Mouse (Mus musculus) megakaryocyte, embryonic 14.5 days (primary cell): ENCODE measurements around the gene Ropn1. TPM values are rescaled to one million over a fixed set of nuclear protein-coding genes. Genes with fewer than 3 reads are reported as not detected.
A peak's percentile ranks its signal among the peaks of the same experiment; 100 is the strongest.

ENCODE experiments used
- H3K27me3 ChIP-seq: replicated peaks from 2 replicates; pipeline ENCODE3; 2012; ENCODE audit warnings: inconsistent platforms
- H3K36me3 ChIP-seq: replicated peaks from 2 replicates; pipeline ENCODE3; 2012; ENCODE audit warnings: low read length, inconsistent platforms, mixed read lengths
- H3K4me1 ChIP-seq: 2 replicates; pipeline ENCODE4 v1.6.1; 2012; ENCODE audit warnings: inconsistent platforms
- H3K4me3 ChIP-seq: replicated peaks from 2 replicates; pipeline ENCODE3; 2012; ENCODE audit warnings: moderate library complexity, mild to moderate bottlenecking, inconsistent platforms
- H3K9me3 ChIP-seq: 2 replicates; pipeline ENCODE4 v1.6.1; 2012; ENCODE audit warnings: inconsistent platforms
- FLI1 ChIP-seq: IDR thresholded peaks from 2 replicates; pipeline ENCODE4 v1.6.1; 2012; ENCODE audit warnings: low read length, inconsistent platforms, mixed read lengths
- GATA1 ChIP-seq: IDR thresholded peaks from 3 replicates; pipeline ENCODE4 v1.6.1; 2012; ENCODE audit warnings: mixed read lengths, low read length, inconsistent platforms, borderline replicate concordance
- polyA plus RNA-seq: library from polyadenylated mRNA; stranded (reverse); fragments of >175 nt; gene quantifications from 2 replicates; pipeline ENCODE4 v1.2.3, GENCODE M21; 2012; ENCODE audit warnings: low replicate concordance; ENCODE audit not compliant: insufficient read depth

Ropn1 gene
- polyA plus RNA-seq, 1 experiment: not detected

- H3K36me3 ChIP-seq: no peaks in the 10 kb centered on the region
- no peaks in the 10 kb centered on the region for H3K9me3 ChIP-seq
- peaks cover 44% of the 10 kb centered on the region for H3K27me3 ChIP-seq
- peak overlapping the region; percentile 42 for H3K4me3 ChIP-seq
- H3K4me1 ChIP-seq: peaks cover 8% of the 10 kb centered on the region
- no peak for TF ChIP-seq GATA1
- TF ChIP-seq FLI1: no peak
Measured at GRCm38 (mm10) chr16:34657983-34658382, 8.3 kb downstream of the Ropn1 start.

GRCm38 (mm10) chr16:34658388-34658787 lies 8.7 kb downstream of the Ropn1 start:
- TF ChIP-seq FLI1 (no peak), GATA1 (no peak)
- no peak overlapping the region for H3K4me3 ChIP-seq
- no peaks in the 10 kb centered on the region for H3K9me3 ChIP-seq
- H3K4me1 ChIP-seq: peaks cover 8% of the 10 kb centered on the region
- H3K27me3 ChIP-seq: peaks cover 42% of the 10 kb centered on the region
- H3K36me3 ChIP-seq: no peaks in the 10 kb centered on the region

DNA sequence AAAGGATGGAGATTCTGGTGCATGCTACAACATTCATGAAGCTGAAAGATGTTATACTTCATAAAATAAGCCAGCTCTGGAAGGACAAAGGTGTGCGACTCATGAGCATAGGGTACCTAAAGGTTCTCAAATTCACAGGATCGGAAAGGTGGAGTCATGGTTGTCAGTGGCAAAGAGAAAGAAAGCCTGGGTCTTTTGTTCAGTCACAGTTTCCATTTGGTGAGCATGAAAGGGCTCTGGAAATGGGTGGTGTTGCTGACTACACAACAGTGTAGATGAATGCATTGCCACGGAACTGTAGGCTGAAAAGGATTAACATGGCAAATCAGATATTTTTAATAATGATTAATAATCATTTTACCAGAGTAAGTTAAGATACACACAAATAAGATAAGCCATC lies 14.8 kb downstream of the Ropn1 start:
- H3K4me3 ChIP-seq: no peak overlapping the region
- no peak for TF ChIP-seq FLI1
- TF ChIP-seq GATA1: no peak
- H3K27me3 ChIP-seq: peaks cover 41% of the 10 kb centered on the region
- no peaks in the 10 kb centered on the region for H3K36me3 ChIP-seq
- peaks cover 23% of the 10 kb centered on the region for H3K4me1 ChIP-seq
- no peaks in the 10 kb centered on the region for H3K9me3 ChIP-seq

- H3K9me3 ChIP-seq: no peaks in the 10 kb centered on the region
- H3K4me1 ChIP-seq: peaks cover 30% of the 10 kb centered on the region
- TF ChIP-seq FLI1: no peak
- TF ChIP-seq GATA1: no peak
- peak overlapping the region; percentile 87 for H3K4me3 ChIP-seq
- H3K27me3 ChIP-seq: peaks cover 41% of the 10 kb centered on the region
- no peaks in the 10 kb centered on the region for H3K36me3 ChIP-seq
Measured at GRCm38 (mm10) chr16:34667031-34667726, 17.5 kb downstream of the Ropn1 start.

DNA sequence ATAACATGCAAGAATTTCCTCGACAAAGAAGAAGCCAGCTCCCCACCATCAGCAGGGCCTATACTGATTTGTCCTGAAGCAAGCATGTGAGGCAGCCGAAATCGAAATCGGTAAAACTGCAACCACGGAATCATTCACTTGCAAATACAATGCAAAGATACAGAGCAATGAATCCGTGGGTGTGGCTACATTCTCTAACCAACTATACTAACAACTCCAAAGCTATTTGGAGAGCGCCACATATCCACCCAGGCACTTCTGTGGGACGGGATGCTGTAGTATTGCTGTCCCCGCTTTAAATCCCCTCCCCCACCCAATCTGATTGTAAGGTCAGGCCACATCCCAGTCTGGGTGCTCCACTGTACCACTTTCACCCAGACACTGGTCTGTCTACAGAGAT lies 18.6 kb downstream of the Ropn1 start:
- Histone ChIP-seq H3K27me3 (peaks cover 35% of the 10 kb centered on the region), H3K4me1 (peaks cover 41% of the 10 kb centered on the region), H3K9me3 (no peaks in the 10 kb centered on the region), H3K4me3 (no peak overlapping the region), H3K36me3 (no peaks in the 10 kb centered on the region)
- TF ChIP-seq GATA1 (no peak), FLI1 (no peak)

DNA sequence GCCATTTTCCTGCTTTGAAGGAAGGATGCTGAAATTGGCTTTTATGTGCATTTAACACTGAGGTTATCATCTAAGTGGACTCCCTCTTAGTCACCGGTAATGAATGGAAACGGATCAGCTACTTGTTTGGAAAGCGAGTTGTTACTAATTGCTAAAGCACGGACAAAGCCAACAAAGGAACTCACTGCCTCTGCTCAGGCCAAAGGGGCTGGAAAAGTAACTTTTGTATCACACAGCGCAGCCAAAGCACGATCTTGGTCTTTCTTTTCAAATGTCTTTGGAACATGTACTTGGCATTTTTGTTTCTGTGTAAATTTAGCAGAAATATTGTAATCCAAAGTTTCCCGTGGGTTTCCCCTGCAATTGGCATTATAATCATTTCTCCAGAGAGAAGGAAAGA lies 22.2 kb downstream of the Ropn1 start:
- TF ChIP-seq FLI1 (no peak), GATA1 (no peak)
- H3K4me3 ChIP-seq: no peak overlapping the region
- H3K36me3 ChIP-seq: no peaks in the 10 kb centered on the region
- peaks cover 40% of the 10 kb centered on the region for H3K4me1 ChIP-seq
- no peaks in the 10 kb centered on the region for H3K9me3 ChIP-seq
- peaks cover 21% of the 10 kb centered on the region for H3K27me3 ChIP-seq

DNA sequence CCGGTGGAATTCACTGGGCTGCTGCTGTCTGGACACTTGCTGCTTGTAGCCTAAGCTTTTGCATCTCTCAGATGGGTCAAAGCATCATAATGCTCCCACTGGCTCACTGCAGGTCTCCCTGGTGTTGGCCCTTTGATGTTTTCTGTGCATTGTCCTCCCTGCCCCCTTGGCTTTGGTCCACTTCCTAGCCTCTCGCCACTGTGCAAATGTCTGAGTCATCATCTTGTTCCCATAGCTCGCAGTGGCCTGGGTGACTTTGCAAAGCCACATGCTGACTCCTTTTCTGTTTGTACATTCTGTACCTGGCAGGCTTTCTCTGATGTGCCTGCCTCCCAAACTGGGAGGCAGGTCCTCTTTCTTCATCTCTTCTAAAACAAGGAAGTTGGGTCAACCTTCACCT lies 23.1 kb downstream of the Ropn1 start:
- Histone ChIP-seq H3K4me3 (peak overlapping the region; percentile 71), H3K36me3 (no peaks in the 10 kb centered on the region), H3K9me3 (no peaks in the 10 kb centered on the region), H3K27me3 (peaks cover 20% of the 10 kb centered on the region), H3K4me1 (peaks cover 32% of the 10 kb centered on the region)
- TF ChIP-seq FLI1 (no peak), GATA1 (no peak)

DNA sequence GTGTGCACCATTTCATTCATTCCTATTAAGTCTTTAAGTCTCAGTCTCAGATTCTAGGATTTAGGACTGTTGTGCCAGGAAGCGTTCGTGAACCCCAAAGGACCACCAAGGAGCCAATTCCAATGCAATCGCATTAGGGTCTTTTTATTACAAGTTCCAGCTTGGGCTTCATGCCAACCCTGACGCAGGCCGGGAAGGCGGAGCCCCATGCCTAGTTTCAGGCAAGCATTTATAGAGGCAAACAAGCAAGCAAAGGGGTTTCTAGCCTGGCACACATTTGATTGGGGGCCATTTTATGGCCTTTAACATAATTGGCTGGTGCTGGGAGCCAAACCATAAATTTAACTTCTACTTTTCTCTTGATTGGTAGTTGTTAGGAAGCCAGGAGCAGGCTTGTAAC lies 24.6 kb downstream of the Ropn1 start:
- TF ChIP-seq FLI1: no peak
- no peak for TF ChIP-seq GATA1
- Histone ChIP-seq H3K27me3 (peaks cover 10% of the 10 kb centered on the region), H3K4me1 (peaks cover 22% of the 10 kb centered on the region)

DNA sequence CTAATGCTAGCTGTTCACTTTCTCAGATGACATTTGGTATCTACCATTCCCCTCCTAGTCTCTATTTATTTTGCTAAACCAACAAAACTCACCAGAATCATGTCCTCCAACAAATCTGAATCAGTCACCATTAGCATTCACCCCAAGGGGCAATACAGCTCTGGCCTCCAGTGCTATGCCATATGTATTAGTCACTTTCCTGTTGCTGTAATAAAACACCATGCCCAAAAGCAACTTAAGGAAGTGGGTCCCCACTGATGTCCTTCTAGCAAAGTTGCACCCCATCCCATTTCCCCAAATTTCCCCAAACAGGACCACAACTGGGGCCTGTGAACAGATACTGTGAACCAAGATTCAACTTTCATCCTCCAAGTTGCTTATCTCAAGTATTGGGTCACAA lies 32.1 kb downstream of the Ropn1 start:
- TF ChIP-seq FLI1 (no peak), GATA1 (no peak)
- peaks cover 12% of the 10 kb centered on the region for H3K4me1 ChIP-seq
- peaks cover 11% of the 10 kb centered on the region for H3K27me3 ChIP-seq
- no peaks in the 10 kb centered on the region for H3K36me3 ChIP-seq
- H3K4me3 ChIP-seq: no peak overlapping the region
- H3K9me3 ChIP-seq: no peaks in the 10 kb centered on the region

More for the DNA sequence above, 24.6 kb downstream of the Ropn1 start:
- Histone ChIP-seq H3K36me3 (no peaks in the 10 kb centered on the region), H3K9me3 (no peaks in the 10 kb centered on the region), H3K4me3 (no peak overlapping the region)

- Histone ChIP-seq H3K9me3 (no peaks in the 10 kb centered on the region), H3K4me1 (peaks cover 15% of the 10 kb centered on the region), H3K4me3 (peak overlapping the region; percentile 95), H3K36me3 (peaks cover under 1% of the 10 kb centered on the region), H3K27me3 (peaks cover 5% of the 10 kb centered on the region)
- TF ChIP-seq FLI1: no peak
- TF ChIP-seq GATA1: no peak
Measured at GRCm38 (mm10) chr16:34689879-34690278, 40.2 kb downstream of the Ropn1 start.
